Mouse (Mus musculus) thymus, postnatal 25 days (tissue): ENCODE data around the gene Anxa5.

Experiments used
- DNase-seq: peaks from one replicate; pipeline ENCODE4 v3.0.0; 2022

Anxa5 gene

GRCm38 (mm10) chr3:36486881-36487280 lies 11.2 kb upstream of the Anxa5 start:
- no peak for DNase-seq

- DNase-seq: no peak
Measured at GRCm38 (mm10) chr3:36486176-36486575, 10.5 kb upstream of the Anxa5 start.

- no peak for DNase-seq
Measured at GRCm38 (mm10) chr3:36484292-36484691, 8.6 kb upstream of the Anxa5 start.

- DNase-seq: no peak
Measured at GRCm38 (mm10) chr3:36482940-36483339, 7.2 kb upstream of the Anxa5 start.

- no peak for DNase-seq
Measured at GRCm38 (mm10) chr3:36481776-36482193, 6.1 kb upstream of the Anxa5 start.

GRCm38 (mm10) chr3:36480486-36480885 lies 4.8 kb upstream of the Anxa5 start:
- no peak for DNase-seq

- no peak for DNase-seq
Measured at GRCm38 (mm10) chr3:36478776-36479175, 3.1 kb upstream of the Anxa5 start.

GRCm38 (mm10) chr3:36476261-36477155 lies 814 bp upstream of the Anxa5 start:
- DNase-seq: no peak

- DNase-seq: no peak
Measured at GRCm38 (mm10) chr3:36474938-36475483, 683 bp downstream of the Anxa5 start.

- no peak for DNase-seq
Measured at GRCm38 (mm10) chr3:36474421-36474820, 1.3 kb downstream of the Anxa5 start.

- no peak for DNase-seq
Measured at GRCm38 (mm10) chr3:36473222-36473621, 2.5 kb downstream of the Anxa5 start.

- DNase-seq: no peak
Measured at GRCm38 (mm10) chr3:36471856-36472255, 3.8 kb downstream of the Anxa5 start.

GRCm38 (mm10) chr3:36468871-36469270 lies 6.8 kb downstream of the Anxa5 start:
- DNase-seq: no peak

GRCm38 (mm10) chr3:36467632-36468031 lies 8.1 kb downstream of the Anxa5 start:
- DNase-seq: no peak

GRCm38 (mm10) chr3:36465538-36465937 lies 10.2 kb downstream of the Anxa5 start:
- DNase-seq: no peak

GRCm38 (mm10) chr3:36462348-36462747 lies 13.3 kb downstream of the Anxa5 start:
- no peak for DNase-seq

GRCm38 (mm10) chr3:36461819-36462218 lies 13.9 kb downstream of the Anxa5 start:
- DNase-seq: no peak

- no peak for DNase-seq
Measured at GRCm38 (mm10) chr3:36460717-36461116, 15.0 kb downstream of the Anxa5 start.

- no peak for DNase-seq
Measured at GRCm38 (mm10) chr3:36455566-36455965, 20.1 kb downstream of the Anxa5 start.

- no peak for DNase-seq
Measured at GRCm38 (mm10) chr3:36455124-36455523, 20.6 kb downstream of the Anxa5 start.

- DNase-seq: no peak
Measured at GRCm38 (mm10) chr3:36452502-36452901, 23.2 kb downstream of the Anxa5 start.

GRCm38 (mm10) chr3:36449292-36450165 lies 26.2 kb downstream of the Anxa5 start:
- DNase-seq: no peak

GRCm38 (mm10) chr3:36446918-36447317 lies 28.8 kb downstream of the Anxa5 start:
- no peak for DNase-seq
